Comparison of ENCODE assay signal across 10 mouse cellular contexts in genomic region chr9:54604886-54605285, GRCm38 (mm10). TPM values are rescaled to one million over a fixed set of nuclear protein-coding genes. Genes with fewer than 3 reads are reported as not detected.
DNase-seq lines count a peak whose midpoint lies in the region; ATAC-seq and TF ChIP-seq lines count a peak whose summit lies in the region.
"Had no signal": no experiment of that assay in that cellular context is flagged by ENCODE, and none has a peak within 500 bp of the region (broad histone marks: within the 10 kb centered on the region; RNA-seq: fewer than 3 reads in every experiment).

No protein-coding gene starts in this region.

- no peak for TF ChIP-seq EP300 in CH12.LX (IDR thresholded peaks at IDR 0.05; ENCODE audit: low read length)

- no peaks in the 10 kb centered on the region for H3K27me3 ChIP-seq in hindbrain, embryonic 11.5 days (ENCODE audit: control insufficient read depth, insufficient read depth, low read length)
- H3K27me3 ChIP-seq in hindbrain, embryonic 16.5 days (replicated peaks; ENCODE audit: control insufficient read depth, insufficient read depth, low read length), result no peaks in the 10 kb centered on the region
- H3K27me3 ChIP-seq in CH12.LX (replicated peaks), result no peaks in the 10 kb centered on the region
- H3K27me3 ChIP-seq: embryonic facial prominence, embryonic 12.5 days; limb, embryonic 15.5 days had no signal

- H3K9ac ChIP-seq in hindbrain, embryonic 11.5 days (ENCODE audit: low read depth, low read length), result no peak overlapping the region
- H3K9ac ChIP-seq in hindbrain, embryonic 16.5 days (ENCODE audit: low read depth, low read length), result no peak overlapping the region
- no peak overlapping the region for H3K9ac ChIP-seq in CH12.LX (ENCODE audit: insufficient read depth, low read depth)
- H3K9ac ChIP-seq: embryonic facial prominence, embryonic 12.5 days; limb, embryonic 15.5 days had no signal

- TF ChIP-seq CTCF in CH12.LX (conservative IDR thresholded peaks at IDR 0.05 in 1 of 2, IDR thresholded peaks at IDR 0.05 in 1 of 2; ENCODE audit: low read depth in 2 of 2, low read length in 2 of 2), result peak; percentile 31 to 83

- ATAC-seq in hindbrain, embryonic 11.5 days (ENCODE audit: low FRiP score), result no peak
- no peak for ATAC-seq in hindbrain, embryonic 16.5 days

- H3K36me3 ChIP-seq in hindbrain, embryonic 11.5 days (ENCODE audit: control insufficient read depth, insufficient read depth, low read length), result peaks cover 12% of the 10 kb centered on the region
- peaks cover 35% of the 10 kb centered on the region for H3K36me3 ChIP-seq in hindbrain, embryonic 16.5 days (ENCODE audit: control insufficient read depth, insufficient read depth, low read length)
- peaks cover 50 to 90% of the 10 kb centered on the region in 2 experiments for H3K36me3 ChIP-seq in CH12.LX (replicated peaks in 1 of 2; ENCODE audit: control insufficient read depth in 1 of 2, insufficient read depth in 1 of 2, low read length in 1 of 2)

- no peak overlapping the region for H3K4me3 ChIP-seq in hindbrain, embryonic 11.5 days (ENCODE audit: low read depth, low read length)
- no peak overlapping the region for H3K4me3 ChIP-seq in hindbrain, embryonic 16.5 days (ENCODE audit: low read length)
- H3K4me3 ChIP-seq in CH12.LX (replicated peaks in 1 of 3; ENCODE audit: low read depth in 2 of 3, low read length in 2 of 3, poor library complexity in 1 of 3), result no peak overlapping the region
- H3K4me3 ChIP-seq: embryonic facial prominence, embryonic 12.5 days; limb, embryonic 15.5 days had no signal

- no peak overlapping the region for H3K4me2 ChIP-seq in hindbrain, embryonic 11.5 days (replicated peaks; ENCODE audit: low read depth, low read length)
- no peak overlapping the region for H3K4me2 ChIP-seq in hindbrain, embryonic 16.5 days (ENCODE audit: low read length)
- H3K4me2 ChIP-seq in CH12.LX (ENCODE audit: insufficient read depth, low read depth, poor library complexity, severe bottlenecking), result no peak overlapping the region
- H3K4me2 ChIP-seq: embryonic facial prominence, embryonic 12.5 days; limb, embryonic 15.5 days had no signal

- TF ChIP-seq POLR2A in CH12.LX (IDR thresholded peaks at IDR 0.05; ENCODE audit: low read depth, low read length), result no peak

- dilution Hi-C loops in CH12.LX (cut with MboI; ENCODE audit: extremely low pct_ligation_motif_present, extremely low pct_unique_long_range_greater_than_20kb, low sequenced_read_pairs), result no loop called here

- peak; percentile 71 for DNase-seq in hindbrain, embryonic 11.5 days (ENCODE audit: low spot score)
- DNase-seq in CH12.LX (ENCODE audit: extremely low read depth), result peak; percentile 80
- DNase-seq in brain, adult 2 months (ENCODE audit: low read depth, low spot score), result peak; percentile 75
- DNase-seq in forelimb bud, embryonic 11.5 days (ENCODE audit: low read depth, low spot score), result peak; percentile 30
- DNase-seq in layer of hippocampus, postnatal 36 days, result peak; percentile 41
- peak; percentile 50 for DNase-seq in retina, adult 2 months (ENCODE audit: low read depth, low spot score)
- peak; percentile 31 for DNase-seq in yolk sac, embryonic 10.5 days (ENCODE audit: low spot score)

- no peak overlapping the region for H3K27ac ChIP-seq in hindbrain, embryonic 11.5 days (ENCODE audit: low read depth, low read length)
- H3K27ac ChIP-seq in hindbrain, embryonic 16.5 days (ENCODE audit: low read depth, low read length), result no peak overlapping the region
- H3K27ac ChIP-seq in CH12.LX (ENCODE audit: insufficient read depth, low read depth), result peak overlapping the region; percentile 50
- H3K27ac ChIP-seq: embryonic facial prominence, embryonic 12.5 days; limb, embryonic 15.5 days had no signal

- no peaks in the 10 kb centered on the region for H3K4me1 ChIP-seq in hindbrain, embryonic 11.5 days (replicated peaks; ENCODE audit: control insufficient read depth, insufficient read depth, low read length)
- H3K4me1 ChIP-seq in hindbrain, embryonic 16.5 days (ENCODE audit: control insufficient read depth, insufficient read depth, low read depth, low read length), result no peaks in the 10 kb centered on the region
- peaks cover 15 to 56% of the 10 kb centered on the region in 2 experiments for H3K4me1 ChIP-seq in CH12.LX (ENCODE audit: control insufficient read depth in 1 of 2, insufficient read depth in 2 of 2)
- H3K4me1 ChIP-seq: embryonic facial prominence, embryonic 12.5 days; limb, embryonic 15.5 days had no signal

- peak; percentile 75 for TF ChIP-seq RAD21 in CH12.LX (IDR thresholded peaks at IDR 0.05; ENCODE audit: low read depth, low read length)

- H3K9me3 ChIP-seq in hindbrain, embryonic 11.5 days (ENCODE audit: control insufficient read depth, low read length), result no peaks in the 10 kb centered on the region
- no peaks in the 10 kb centered on the region for H3K9me3 ChIP-seq in hindbrain, embryonic 16.5 days (ENCODE audit: control insufficient read depth, low read length)
- H3K9me3 ChIP-seq in CH12.LX (replicated peaks; ENCODE audit: low read length), result no peaks in the 10 kb centered on the region
- H3K9me3 ChIP-seq: embryonic facial prominence, embryonic 12.5 days; limb, embryonic 15.5 days had no signal

- in situ Hi-C loops in CH12.LX (cut with MboI; ENCODE audit: low pct_ligation_motif_present, low pct_unique_long_range_greater_than_20kb, low sequenced_read_pairs), result loop anchor here (5.0 to 10.0 kb wide), 3 partner anchors 53 to 160 kb away; no protein-coding TSS in a partner anchor

- 55% methylated on average over 4 of the region's 4 CpGs for WGBS in hindbrain, embryonic 11.5 days
- WGBS in hindbrain, embryonic 16.5 days, result 54% methylated on average over 4 of the region's 4 CpGs

- no peaks in the 10 kb centered on the region; the same call in 1 of the 2 replicates for H3K79me2 ChIP-seq in CH12.LX (replicated peaks; ENCODE audit: control insufficient read depth, extremely low read depth, insufficient read depth, poor library complexity, severe bottlenecking)

TF ChIP-seq in CH12.LX, 34 proteins besides CTCF, POLR2A, EP300 and RAD21 (continues in another document):
- TF ChIP-seq SIN3A (IDR thresholded peaks at IDR 0.05; ENCODE audit: low read length), result no peak
- peak; percentile 79 for TF ChIP-seq SMC3 (IDR thresholded peaks at IDR 0.05; ENCODE audit: low read depth, low read length)
- TF ChIP-seq MYC (IDR thresholded peaks at IDR 0.05; ENCODE audit: low read depth, low read length), result no peak
- peak; percentile 44; the same call in 1 of the 2 replicates for TF ChIP-seq POLR2AphosphoS2 (IDR thresholded peaks at IDR 0.05; ENCODE audit: low read depth, low read length)
- no peak for TF ChIP-seq TBP (conservative IDR thresholded peaks at IDR 0.05; ENCODE audit: low read depth, low read length)
- no peak for TF ChIP-seq KAT2A (IDR thresholded peaks at IDR 0.05; ENCODE audit: insufficient replicate concordance, low read length)
- no peak for TF ChIP-seq RCOR1 (conservative IDR thresholded peaks at IDR 0.05; ENCODE audit: low read depth, low read length)
- TF ChIP-seq MEF2A (IDR thresholded peaks at IDR 0.05; ENCODE audit: borderline replicate concordance, low read depth, low read length), result no peak
- TF ChIP-seq ZKSCAN1 (IDR thresholded peaks at IDR 0.05; ENCODE audit: borderline replicate concordance, low read depth, low read length), result no peak
- TF ChIP-seq ZC3H11A (IDR thresholded peaks at IDR 0.05; ENCODE audit: low read depth, low read length), result peak; percentile 46
- no peak for TF ChIP-seq E2F4 (IDR thresholded peaks at IDR 0.05; ENCODE audit: insufficient replicate concordance, low read depth, low read length)
- no peak for TF ChIP-seq ETS1 (conservative IDR thresholded peaks at IDR 0.05; ENCODE audit: low read depth, low read length)
- TF ChIP-seq USF1 (IDR thresholded peaks at IDR 0.05; ENCODE audit: low read depth, low read length), result no peak
- no peak for TF ChIP-seq USF2 (conservative IDR thresholded peaks at IDR 0.05; ENCODE audit: low read depth, low read length)
- TF ChIP-seq BHLHE40 (IDR thresholded peaks at IDR 0.05; ENCODE audit: low read depth, low read length), result peak; percentile 47; the same call in 1 of the 2 replicates
- 0 out of 2 replicates have a peak, but pooled peaks have one; percentile 23 for TF ChIP-seq NELFE (IDR thresholded peaks at IDR 0.05; ENCODE audit: low read depth, low read length)
- no peak for TF ChIP-seq GABPA (IDR thresholded peaks at IDR 0.05; ENCODE audit: insufficient replicate concordance, low read depth, low read length)
- TF ChIP-seq ZMIZ1 (IDR thresholded peaks at IDR 0.05; ENCODE audit: low read depth, low read length), result no peak
- no peak for TF ChIP-seq NRF1 (IDR thresholded peaks at IDR 0.05; ENCODE audit: low read depth, low read length)
- no peak for TF ChIP-seq JUN (IDR thresholded peaks at IDR 0.05; ENCODE audit: insufficient read depth, low read depth, low read length)
- no peak for TF ChIP-seq ZNF384 (IDR thresholded peaks at IDR 0.05; ENCODE audit: low read depth, low read length)
- no peak for TF ChIP-seq MAX (IDR thresholded peaks at IDR 0.05; ENCODE audit: low read length)
- TF ChIP-seq IRF4 (IDR thresholded peaks at IDR 0.05; ENCODE audit: low read depth, low read length), result 0 out of 2 replicates have a peak, but pooled peaks have one; percentile 8

RNA-seq across cellular contexts. Expression of gene Idh3a, which starts 18.8 kb away (rescaled TPM):
- polyA plus RNA-seq in hindbrain, embryonic 11.5 days (2014; fragmentation: Nextera tagmentation; extraction: Ambion mirVana), result 118 and 131 TPM in 2 replicates
- polyA plus RNA-seq in hindbrain, embryonic 16.5 days (2015; fragmentation: Nextera tagmentation; extraction: Ambion mirVana), result 164 and 191 TPM in 2 replicates
- total RNA-seq in CH12.LX (2012; rRNA removed) (102 and 135 TPM in 2 replicates), CH12.LX (2014; rRNA removed) (192 and 198 TPM in 2 replicates)
- polyA plus RNA-seq in CH12.LX (2012; ENCODE audit: insufficient read length, low read depth), result 178 and 186 TPM in 2 replicates
- 100 to 1,000 TPM; 174 to 183 TPM for total RNA-seq in layer of hippocampus, postnatal 36 days (2021)

RNA-seq across cellular contexts. Expression of gene Cib2, which starts 44.9 kb away (rescaled TPM):
- polyA plus RNA-seq in hindbrain, embryonic 11.5 days (2014; fragmentation: Nextera tagmentation; extraction: Ambion mirVana), result 19.1 and 20.8 TPM in 2 replicates
- polyA plus RNA-seq in hindbrain, embryonic 16.5 days (2015; fragmentation: Nextera tagmentation; extraction: Ambion mirVana), result 61.7 and 78.6 TPM in 2 replicates
- 2.0 and 2.1 TPM in 2 replicates for total RNA-seq in CH12.LX (2012; rRNA removed)
- 3.3 and 3.4 TPM in 2 replicates for total RNA-seq in CH12.LX (2014; rRNA removed)
- 2.3 and 3.5 TPM in 2 replicates for polyA plus RNA-seq in CH12.LX (2012; ENCODE audit: insufficient read length, low read depth)
- 10 to 100 TPM; 21.6 to 22.0 TPM for total RNA-seq in layer of hippocampus, postnatal 36 days (2021)

RNA-seq across cellular contexts. Expression of gene Acsbg1, which starts 56.8 kb away (rescaled TPM):
- 6.3 and 7.1 TPM in 2 replicates for polyA plus RNA-seq in hindbrain, embryonic 11.5 days (2014; fragmentation: Nextera tagmentation; extraction: Ambion mirVana)
- polyA plus RNA-seq in hindbrain, embryonic 16.5 days (2015; fragmentation: Nextera tagmentation; extraction: Ambion mirVana), result 48.7 and 59.8 TPM in 2 replicates
- total RNA-seq in CH12.LX (2012; rRNA removed) (13.7 and 16.8 TPM in 2 replicates), CH12.LX (2014; rRNA removed) (24.0 and 25.8 TPM in 2 replicates)
- 23.6 and 24.7 TPM in 2 replicates for polyA plus RNA-seq in CH12.LX (2012; ENCODE audit: insufficient read length, low read depth)
- 100 to 1,000 TPM; 110 to 111 TPM for total RNA-seq in layer of hippocampus, postnatal 36 days (2021)

Comparison
In these comparisons a context has a peak if more than half of its experiments do, and no peak if none do; other contexts are left out.
1. DNase-seq: peak in every context shown above with its lines; median percentile 80 in CH12.LX; 75 in brain, adult 2 months; 71 in hindbrain, embryonic 11.5 days; 50 in retina, adult 2 months; 41 in layer of hippocampus, postnatal 36 days; 31 in yolk sac, embryonic 10.5 days; 30 in forelimb bud, embryonic 11.5 days.